Mouse (Mus musculus) right cerebral cortex, postnatal 36 days (tissue): ENCODE results near the gene Psd.
A peak's percentile ranks its signal among the peaks of the same experiment; 100 is the strongest.

Experiments
- DNase-seq, 2 experiments: peaks; one replicate each; pipeline ENCODE4 v3.0.0; 2022; ENCODE audit warnings: low spot score in 2 of 2, mixed read lengths in 1 of 2

Psd gene

GRCm38 (mm10) chr19:46306751-46307289 is 20.1 kb downstream of the Psd start:
- no peak for DNase-seq

GRCm38 (mm10) chr19:46306268-46306610 is 20.7 kb downstream of the Psd start:
- DNase-seq = no peak

DNA sequence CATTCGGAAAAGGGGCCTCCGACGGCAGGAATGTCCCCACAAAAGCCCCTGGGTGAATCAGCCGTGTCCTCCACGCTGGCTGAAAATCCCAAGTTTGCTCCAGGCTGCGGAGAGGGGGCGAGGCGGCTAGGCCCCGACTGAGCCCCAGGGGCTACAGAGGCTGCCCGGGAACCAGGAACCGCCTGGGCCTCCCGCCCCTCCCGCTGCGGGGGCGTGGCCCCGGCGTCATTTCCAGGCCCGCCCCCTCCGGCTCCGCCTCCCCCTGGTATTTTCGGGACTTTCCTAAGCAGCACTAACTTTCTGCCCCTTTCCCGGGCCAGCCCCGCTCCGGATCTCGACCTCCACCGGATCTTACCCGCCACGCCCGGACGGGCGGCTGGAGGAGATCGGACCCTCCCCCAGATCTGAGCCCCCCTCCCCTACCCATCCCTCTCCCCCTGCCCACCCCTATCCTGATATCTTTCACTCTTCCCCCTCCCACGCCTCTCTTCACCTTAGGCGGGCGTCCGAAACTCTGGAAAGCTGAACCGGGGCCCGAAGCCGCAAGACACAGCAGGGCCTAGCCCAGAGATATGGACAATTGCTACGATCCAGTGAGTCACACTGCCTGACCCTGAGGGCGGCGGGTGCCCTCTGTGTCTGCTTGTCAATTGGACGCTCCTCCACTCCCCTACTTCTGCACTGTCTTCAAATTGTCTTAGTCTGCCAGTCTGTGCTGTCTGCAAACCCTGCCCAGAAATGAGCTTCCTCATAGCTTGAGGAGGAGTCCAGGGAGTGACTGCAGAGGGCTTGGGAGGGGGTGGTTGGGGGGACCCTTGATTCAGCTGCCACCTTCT is 21.3 kb downstream of the Psd start:
- DNase-seq = no peak

DNA sequence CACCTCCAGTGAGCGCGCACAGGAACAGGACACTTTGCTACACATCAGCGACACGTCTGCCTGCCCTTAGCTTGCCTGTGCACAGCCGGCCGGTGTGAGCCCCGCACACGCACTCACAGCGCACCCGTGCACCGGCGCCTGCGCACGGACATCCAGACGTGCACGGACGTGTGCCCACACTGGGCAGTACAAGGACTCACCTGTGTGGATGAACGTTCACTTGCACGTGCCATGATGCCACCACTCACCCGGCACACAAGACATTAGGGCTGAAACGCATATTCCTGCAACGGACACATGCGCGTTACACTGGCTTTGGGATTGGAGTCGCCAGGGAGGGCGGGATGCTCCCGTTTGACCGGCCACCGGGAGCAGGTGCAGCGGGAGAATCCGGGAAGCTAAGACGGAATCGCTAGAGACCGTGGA is 22.0 kb downstream of the Psd start:
- DNase-seq = no peak

- peak in 1 of 2 experiments; percentile 79 for DNase-seq
Measured at GRCm38 (mm10) chr19:46304216-46304841, 22.6 kb downstream of the Psd start, which contains the start of gene Nfkb2. Gene Nfkb2 (plus strand): TSS chr19:46304320.

DNA sequence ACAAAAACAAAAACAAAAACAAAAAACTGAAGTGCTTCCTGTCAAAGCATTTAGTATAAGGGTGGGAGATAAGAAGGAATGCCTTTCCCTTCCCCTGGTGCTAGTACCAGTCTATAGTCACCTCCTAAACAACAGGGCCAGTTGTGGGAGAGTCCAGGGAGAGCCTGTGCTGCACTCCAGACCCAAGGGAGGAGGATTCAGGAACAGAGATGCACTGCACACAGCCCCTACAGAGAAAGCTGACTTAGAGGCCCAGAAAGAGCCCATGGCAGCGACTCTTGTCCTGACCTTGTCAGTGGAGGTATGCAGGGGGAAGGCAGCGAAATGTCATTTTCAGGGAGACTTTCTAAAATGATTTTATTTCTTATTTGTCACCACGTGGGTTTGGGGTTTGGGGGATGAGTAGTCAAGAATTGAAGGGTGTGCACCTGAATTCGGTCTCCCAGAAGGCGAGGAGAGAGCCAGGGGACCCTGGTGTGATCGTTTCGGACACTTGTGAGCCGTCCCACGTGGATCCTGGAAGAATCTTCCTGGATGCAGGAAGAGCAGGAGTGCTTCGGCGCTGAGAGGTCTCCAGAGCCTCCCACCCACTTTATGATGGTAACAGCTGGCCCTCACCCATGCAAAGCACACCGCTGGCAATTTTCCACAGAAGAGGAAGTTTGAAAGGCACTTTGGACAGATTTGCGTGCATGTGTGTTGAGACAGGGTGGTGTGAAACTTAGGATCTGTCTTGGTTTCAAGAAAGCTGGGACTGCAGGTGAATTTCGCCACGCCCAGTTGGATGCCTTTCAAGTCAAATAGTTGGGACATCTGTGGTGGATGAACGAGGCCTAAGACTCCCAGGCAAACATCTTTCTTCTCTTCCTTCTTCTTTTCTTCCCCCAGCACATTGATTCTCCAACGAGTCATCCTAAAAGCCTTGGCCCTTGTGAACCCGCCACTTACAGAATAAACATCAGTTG is 23.4 kb downstream of the Psd start:
- DNase-seq = no peak

DNA sequence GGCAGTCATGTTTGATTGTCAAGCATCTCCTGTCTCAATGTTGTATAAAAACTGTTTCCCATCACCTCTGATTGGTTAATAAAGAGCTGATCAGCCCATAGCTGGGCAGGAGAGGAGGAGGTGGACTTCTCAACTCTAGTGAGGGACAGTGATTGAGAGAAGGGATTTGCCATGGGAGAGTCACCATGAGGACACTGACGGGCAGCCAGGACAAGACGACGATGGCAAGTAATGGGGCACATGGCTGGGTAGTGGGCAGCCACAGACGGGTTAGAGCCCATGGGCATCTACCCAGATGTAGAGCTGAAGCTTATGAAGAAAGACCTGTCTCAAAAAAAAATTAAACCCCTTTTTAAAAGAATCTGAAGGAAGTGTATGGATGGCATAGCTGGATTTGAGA is 24.4 kb downstream of the Psd start:
- no peak for DNase-seq

GRCm38 (mm10) chr19:46300294-46301045 is 26.5 kb downstream of the Psd start:
- no peak for DNase-seq

DNA sequence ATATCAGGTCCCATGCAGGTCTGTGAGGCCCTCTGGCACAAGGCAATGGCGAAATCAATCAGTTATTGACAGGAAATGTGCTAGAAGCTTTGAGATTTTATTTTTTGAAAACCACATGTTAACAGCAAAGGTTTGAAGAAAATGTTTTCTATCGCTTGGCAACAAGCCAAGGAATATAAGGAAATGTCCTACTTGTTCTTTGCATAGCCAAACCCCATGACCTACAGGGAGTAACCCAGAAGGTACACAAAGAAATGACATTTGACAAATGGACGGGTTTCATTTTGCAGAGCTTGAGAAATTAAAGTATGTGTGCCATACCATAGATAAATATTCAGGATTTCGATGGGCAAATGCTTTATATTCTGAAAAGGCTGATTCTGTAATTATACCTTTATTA is 30.0 kb downstream of the Psd start:
- DNase-seq = no peak

DNA sequence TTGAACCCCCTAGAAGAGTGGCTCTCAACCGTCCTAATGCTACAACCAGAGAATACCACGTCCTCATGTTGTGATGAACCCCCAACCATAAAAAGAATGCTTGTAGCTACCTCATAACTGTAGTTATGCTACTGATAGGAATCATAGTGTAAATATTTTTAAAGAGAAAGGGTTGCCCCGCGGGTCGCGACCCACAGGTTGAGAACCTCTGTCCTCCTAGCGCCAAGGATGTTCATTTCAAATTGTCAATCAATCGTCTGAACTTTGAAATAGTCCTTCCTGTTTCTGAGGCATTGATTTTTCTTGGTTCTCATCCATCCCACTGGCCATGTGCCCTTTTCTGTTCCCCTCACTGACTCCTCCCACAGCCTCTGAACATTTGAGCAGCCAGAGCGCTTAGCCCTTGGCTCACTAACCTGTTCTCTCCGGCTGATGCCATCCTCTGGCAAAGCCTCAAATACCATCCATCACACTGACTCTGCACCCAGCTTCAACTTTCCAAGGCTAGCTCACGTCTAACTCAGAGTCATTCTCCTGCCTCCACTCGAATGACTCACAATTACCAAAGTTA is 36.3 kb downstream of the Psd start:
- DNase-seq = no peak

DNA sequence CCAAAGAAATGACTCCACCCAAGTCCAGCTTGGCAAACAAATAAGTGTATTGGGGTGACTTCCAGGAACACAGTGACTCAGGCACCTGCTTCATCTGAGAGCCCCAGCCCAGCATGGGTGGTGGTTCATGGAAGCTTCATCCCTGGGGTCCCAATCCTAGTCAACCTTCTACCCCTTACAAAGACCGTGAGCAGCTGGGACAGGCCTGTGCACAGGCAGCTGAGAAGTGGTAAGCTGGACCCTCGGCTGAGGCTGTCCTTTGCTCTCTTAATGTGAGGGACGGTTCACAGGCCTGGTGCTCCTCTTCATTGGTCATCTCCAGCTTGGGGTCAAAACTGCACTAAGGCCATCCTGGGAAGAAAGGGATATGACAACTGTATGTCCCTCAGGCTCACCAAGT is 39.4 kb downstream of the Psd start:
- DNase-seq = no peak

DNA sequence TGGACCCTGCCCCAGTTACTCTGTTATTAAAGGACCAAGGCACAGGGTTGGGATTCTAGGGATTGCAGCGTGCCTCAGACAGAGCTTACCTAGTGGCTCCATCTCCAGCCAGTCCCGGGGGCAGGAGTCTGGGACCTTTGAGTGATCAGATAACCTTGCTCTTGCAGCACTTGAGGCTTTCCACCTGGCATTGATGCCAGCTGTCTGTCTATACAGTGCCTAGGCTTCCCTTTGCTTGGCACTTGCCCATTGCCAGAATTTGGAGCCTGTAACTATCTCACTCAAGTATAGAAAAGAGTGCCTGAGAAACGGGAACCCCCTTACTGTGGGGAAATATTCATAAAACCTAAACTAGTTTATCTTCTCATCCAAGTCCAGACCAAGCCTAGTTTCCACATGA is 40.0 kb downstream of the Psd start:
- no peak for DNase-seq

DNA sequence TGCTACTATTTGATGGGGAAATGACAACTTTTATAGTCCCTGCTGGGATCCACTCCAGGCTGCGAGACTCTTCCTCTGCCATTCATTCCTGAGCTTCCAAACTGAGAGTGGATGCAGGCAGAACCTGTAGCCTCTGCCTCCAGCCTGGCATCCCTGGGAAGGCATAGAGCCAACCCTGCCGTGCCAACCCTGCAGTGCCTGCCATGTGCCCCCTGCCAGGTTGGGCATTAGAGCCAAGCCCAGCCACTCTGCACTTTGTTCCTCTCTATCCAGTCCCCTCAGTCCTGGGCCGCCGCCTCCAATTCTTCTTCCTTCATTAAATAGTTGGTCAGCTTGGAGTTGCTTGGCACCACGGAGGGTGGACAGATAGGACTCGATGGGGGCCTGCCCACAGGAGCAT is 40.9 kb downstream of the Psd start:
- DNase-seq = no peak

DNA sequence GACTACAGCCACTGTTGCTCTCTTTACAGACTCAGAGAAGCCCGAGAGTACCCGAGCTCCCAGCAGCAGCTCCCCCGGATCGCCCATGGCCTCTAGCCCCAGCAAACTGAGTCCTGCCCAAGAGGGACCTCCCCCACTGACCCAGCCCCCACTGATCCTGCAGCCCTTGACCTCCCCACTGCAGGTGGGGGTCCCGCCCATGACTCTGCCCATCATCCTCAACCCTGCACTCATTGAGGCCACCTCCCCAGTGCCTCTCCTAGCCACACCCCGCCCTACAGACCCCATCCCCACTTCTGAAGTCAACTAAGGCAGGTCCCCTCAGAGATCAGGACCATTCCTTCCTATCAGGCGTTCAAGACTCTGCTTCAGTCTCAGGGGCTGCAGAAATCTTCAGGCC is 41.3 kb downstream of the Psd start:
- DNase-seq = no peak

GRCm38 (mm10) chr19:46284686-46285085 is 42.3 kb downstream of the Psd start:
- no peak for DNase-seq

DNA sequence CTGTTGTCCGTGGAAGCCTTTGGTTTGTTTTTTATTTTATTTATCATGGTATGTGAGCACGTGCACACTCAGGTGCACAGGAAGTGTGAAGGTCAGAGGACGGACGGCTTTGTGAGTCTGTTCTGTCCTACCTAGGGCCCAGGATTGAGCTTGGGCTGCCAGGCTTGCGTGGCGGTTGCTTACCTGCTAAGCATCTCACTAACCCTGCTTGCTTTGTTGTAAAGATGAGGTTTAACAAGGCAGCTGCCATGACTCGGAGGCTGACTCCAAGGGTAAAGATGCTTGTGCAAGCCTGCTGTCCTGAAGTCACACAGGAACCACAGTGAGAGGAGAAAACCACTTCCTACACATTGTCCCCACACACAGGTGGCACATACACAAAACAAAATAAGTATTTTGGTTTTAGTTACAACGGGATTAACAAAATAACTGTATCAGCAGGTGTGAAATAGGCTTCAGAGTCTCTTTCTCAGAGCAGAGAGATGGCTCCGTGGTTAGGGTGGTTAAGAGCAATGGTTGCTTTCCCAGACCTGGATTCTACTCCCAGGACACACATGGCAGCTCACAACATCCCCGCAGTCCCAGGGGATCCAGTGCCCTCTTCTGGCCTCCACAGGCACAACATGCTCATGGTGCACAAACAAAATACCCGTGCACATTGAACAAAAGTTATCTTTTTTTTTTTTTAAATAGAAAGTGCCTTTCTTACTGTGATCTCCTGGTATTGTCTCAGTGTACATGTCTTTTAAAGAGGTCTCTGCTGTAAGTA is 44.7 kb downstream of the Psd start:
- no peak for DNase-seq

DNA sequence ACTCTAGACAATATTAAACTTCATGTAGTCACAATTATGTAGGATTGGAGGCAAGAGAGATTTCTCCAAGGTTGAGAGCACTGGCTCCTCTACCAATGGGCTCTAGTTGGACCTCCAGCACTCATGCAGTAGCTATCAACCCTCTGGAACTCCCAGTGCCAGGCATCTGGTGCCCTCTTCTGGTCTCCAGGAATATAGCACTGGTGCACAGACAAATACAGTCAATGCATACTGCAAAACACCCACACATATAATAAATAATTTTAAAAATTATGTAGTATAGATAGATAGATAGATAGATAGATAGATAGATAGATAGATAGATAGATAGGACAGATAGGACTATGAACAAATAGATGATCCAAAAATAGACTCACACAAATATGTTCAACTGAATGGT is 51.6 kb downstream of the Psd start:
- no peak for DNase-seq

- no peak for DNase-seq
Measured at GRCm38 (mm10) chr19:46264762-46265161, 62.2 kb downstream of the Psd start.
